Mouse (Mus musculus) ES-Bruce4 (cell line): ENCODE data around the gene Eaf2. TPM values are rescaled to one million over a fixed set of nuclear protein-coding genes. Genes with fewer than 3 reads are reported as not detected.

ENCODE experiments used
- H3K27ac ChIP-seq: 2 replicates; pipeline ENCODE4 v1.5.1; 2012; ENCODE audit warnings: low read length, inconsistent platforms; ENCODE audit not compliant: insufficient read depth
- H3K27me3 ChIP-seq: 2 replicates; pipeline ENCODE4 v1.6.1; 2012; ENCODE audit warnings: mild to moderate bottlenecking, low read length, inconsistent platforms; ENCODE audit not compliant: control insufficient read depth, poor library complexity, insufficient read depth, severe bottlenecking
- H3K36me3 ChIP-seq: 2 replicates; pipeline ENCODE4 v1.6.1; 2012; ENCODE audit warnings: inconsistent platforms, mild to moderate bottlenecking, low read length, moderate library complexity; ENCODE audit not compliant: control insufficient read depth, poor library complexity, insufficient read depth, severe bottlenecking
- H3K4me1 ChIP-seq: one replicate; pipeline ENCODE4 v1.8.1; 2011; ENCODE audit warnings: low read length; ENCODE audit not compliant: control insufficient read depth, insufficient read depth
- H3K4me3 ChIP-seq: 2 replicates; pipeline ENCODE4 v1.5.1; 2011; ENCODE audit warnings: low read depth, mild to moderate bottlenecking, low read length
- H3K9ac ChIP-seq: 2 replicates; pipeline ENCODE4 v1.6.1; 2012; ENCODE audit warnings: low read depth, mild to moderate bottlenecking, inconsistent platforms; ENCODE audit not compliant: poor library complexity, severe bottlenecking
- H3K9me3 ChIP-seq: replicated peaks from 2 replicates; pipeline ENCODE4 v1.6.1; 2012; ENCODE audit warnings: mild to moderate bottlenecking, low read length, inconsistent platforms; ENCODE audit not compliant: control insufficient read depth, poor library complexity, insufficient read depth, severe bottlenecking
- CTCF ChIP-seq: IDR thresholded peaks from one replicate; pipeline ENCODE4 v1.8.1; 2011; ENCODE audit warnings: low read depth, low read length
- EP300 ChIP-seq: IDR thresholded peaks from 2 replicates; pipeline ENCODE4 v1.6.1; 2011; ENCODE audit warnings: low read depth, low read length; ENCODE audit not compliant: insufficient read depth
- POLR2A ChIP-seq: IDR thresholded peaks from one replicate; pipeline ENCODE4 v1.8.1; 2011; ENCODE audit warnings: low read length; ENCODE audit not compliant: insufficient read depth
- polyA plus RNA-seq: library from polyadenylated mRNA; stranded (reverse); fragments of >200 nt; gene quantifications from 2 replicates; pipeline ENCODE4 v1.2.4, GENCODE M21; 2011; ENCODE audit warnings: low read depth; ENCODE audit not compliant: missing spikeins, insufficient read depth, insufficient read length

Eaf2 gene
- polyA plus RNA-seq, 1 experiment: 2.4 TPM

DNA sequence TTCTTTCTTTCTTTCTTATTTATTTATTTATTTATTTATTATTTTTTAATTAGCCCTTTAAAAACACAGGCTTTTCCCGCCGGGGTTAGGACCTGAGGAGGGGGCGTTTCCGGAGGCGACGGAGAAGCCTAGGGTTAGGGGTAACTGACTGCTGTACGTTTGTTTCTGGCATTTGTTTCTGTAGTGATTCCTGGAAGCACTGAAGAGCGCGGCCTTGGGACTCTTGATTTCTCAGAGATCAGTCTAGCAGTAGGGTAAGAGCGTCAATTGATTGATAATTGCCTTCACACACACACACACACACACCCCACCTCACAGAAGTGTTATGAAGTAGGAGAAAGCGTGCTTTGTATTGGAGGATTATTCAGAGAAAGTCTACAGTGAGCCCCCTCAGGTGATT, 46.0 kb downstream of the Eaf2 start:
- Histone ChIP-seq H3K27me3 (no peaks in the 10 kb centered on the region; the same call in 1 of the 2 replicates), H3K27ac (no peak overlapping the region), H3K4me1 (no peaks in the 10 kb centered on the region), H3K4me3 (peak overlapping the region; percentile 100), H3K9ac (peak overlapping the region; percentile 96), H3K9me3 (no peaks in the 10 kb centered on the region), H3K36me3 (no peaks in the 10 kb centered on the region)
- TF ChIP-seq POLR2A (no peak), EP300 (no peak), CTCF (no peak)

DNA sequence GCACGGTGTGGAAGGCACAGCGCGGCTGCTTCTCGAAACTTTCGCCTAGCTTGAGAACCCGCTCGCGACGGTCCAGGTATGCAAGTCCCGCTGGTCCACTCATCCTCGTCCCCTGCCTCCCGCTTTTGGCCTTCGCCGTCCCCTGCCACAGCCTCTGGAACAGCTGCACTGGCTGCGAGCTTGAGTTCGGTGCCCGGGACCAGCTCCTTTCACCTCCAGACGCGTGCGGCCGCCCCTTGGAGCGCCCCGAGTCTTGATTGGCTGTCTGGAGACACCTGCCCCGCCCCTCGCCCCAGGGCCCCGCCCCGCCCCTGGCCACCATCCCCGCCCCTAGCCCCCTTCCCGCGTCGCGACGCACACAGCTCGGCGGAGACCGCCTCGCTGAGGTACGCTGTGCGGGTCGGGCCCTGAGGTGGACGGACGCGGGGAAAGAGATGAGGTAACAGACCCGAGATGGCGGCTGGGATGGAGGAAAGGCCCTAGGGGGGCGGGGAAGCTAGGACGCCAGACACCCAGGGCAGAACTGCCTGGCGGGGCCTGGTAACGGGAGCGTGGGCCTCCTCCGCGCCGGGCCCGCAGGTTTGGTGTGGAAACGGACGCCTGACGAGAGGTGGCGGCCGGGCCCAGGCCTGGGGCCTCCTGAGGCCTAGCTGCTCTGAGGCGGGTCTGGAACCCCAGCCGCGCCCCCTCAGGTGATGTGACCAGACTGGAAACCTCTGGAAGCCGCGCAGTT, 46.6 kb downstream of the Eaf2 start, which contains the start of gene Iqcb1:
Gene Iqcb1, plus strand, starts transcription at position 332 of the 733 bp plus-strand sequence.
- peak within 1 kb of the TSS; percentile 100 for H3K4me3 ChIP-seq
- H3K9me3 ChIP-seq: no peaks in the 10 kb centered on the region
- H3K27ac ChIP-seq: no peak within 1 kb of the TSS
- no peaks in the 10 kb centered on the region for H3K4me1 ChIP-seq
- H3K36me3 ChIP-seq: no peaks in the 10 kb centered on the region
- TF ChIP-seq EP300: no peak
- TF ChIP-seq POLR2A: peak; percentile 34
- peak within 1 kb of the TSS; percentile 96 for H3K9ac ChIP-seq
- H3K27me3 ChIP-seq: no peaks in the 10 kb centered on the region; the same call in 1 of the 2 replicates

DNA sequence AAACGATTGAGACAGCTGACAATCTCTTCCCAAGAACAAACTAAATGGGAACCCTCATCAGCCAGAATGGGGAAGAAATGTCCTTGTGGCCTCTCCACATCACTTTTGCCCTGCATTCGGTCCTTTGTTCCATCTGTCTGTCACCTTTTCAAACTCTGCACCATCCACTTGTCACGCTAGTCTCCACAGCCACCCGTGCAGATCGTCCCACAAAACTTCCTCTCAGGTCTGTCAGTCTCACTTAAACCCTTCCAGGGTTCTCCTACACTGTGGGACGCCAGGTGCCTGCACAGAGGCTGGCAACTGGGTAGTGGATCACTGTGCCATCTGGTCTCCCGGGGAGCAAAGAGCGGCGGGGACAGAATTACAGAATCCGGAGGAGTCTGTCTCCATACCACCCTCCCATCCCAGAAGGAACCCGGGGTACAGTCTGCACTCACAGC, 47.2 kb downstream of the Eaf2 start:
- Histone ChIP-seq H3K4me1 (no peaks in the 10 kb centered on the region), H3K9me3 (no peaks in the 10 kb centered on the region), H3K36me3 (no peaks in the 10 kb centered on the region), H3K9ac (peak overlapping the region; percentile 96), H3K27me3 (no peaks in the 10 kb centered on the region; the same call in 1 of the 2 replicates), H3K27ac (no peak overlapping the region), H3K4me3 (peak overlapping the region; percentile 90)
- TF ChIP-seq POLR2A (no peak), EP300 (no peak), CTCF (no peak)

DNA sequence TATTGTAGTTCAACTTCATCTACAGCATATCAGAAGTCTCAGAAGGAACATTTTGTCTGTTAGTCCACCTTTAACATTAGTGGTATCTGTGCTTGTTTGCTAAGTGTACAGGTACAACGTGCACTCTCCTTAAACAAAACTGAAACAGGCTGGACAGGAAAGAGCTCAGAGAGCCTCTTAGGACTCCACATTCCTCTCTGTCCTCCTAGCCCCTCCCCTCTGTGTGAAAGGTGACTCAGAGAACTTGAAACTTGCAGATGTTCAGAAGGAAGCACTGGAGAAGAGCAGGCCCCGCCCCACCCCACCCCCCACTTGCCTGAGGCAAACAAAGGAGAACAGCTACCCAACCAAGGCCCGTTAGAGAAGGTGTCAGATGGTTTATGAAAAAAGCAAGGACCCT, 53.3 kb downstream of the Eaf2 start:
- H3K4me3 ChIP-seq: no peak overlapping the region
- no peaks in the 10 kb centered on the region for H3K9me3 ChIP-seq
- no peak overlapping the region for H3K27ac ChIP-seq
- H3K4me1 ChIP-seq: peaks cover 1% of the 10 kb centered on the region
- H3K27me3 ChIP-seq: no peaks in the 10 kb centered on the region
- H3K36me3 ChIP-seq: no peaks in the 10 kb centered on the region
- H3K9ac ChIP-seq: no peak overlapping the region
- 0 out of 2 replicates have a peak, but pooled peaks have one; percentile 24 for TF ChIP-seq EP300
- no peak for TF ChIP-seq POLR2A

DNA sequence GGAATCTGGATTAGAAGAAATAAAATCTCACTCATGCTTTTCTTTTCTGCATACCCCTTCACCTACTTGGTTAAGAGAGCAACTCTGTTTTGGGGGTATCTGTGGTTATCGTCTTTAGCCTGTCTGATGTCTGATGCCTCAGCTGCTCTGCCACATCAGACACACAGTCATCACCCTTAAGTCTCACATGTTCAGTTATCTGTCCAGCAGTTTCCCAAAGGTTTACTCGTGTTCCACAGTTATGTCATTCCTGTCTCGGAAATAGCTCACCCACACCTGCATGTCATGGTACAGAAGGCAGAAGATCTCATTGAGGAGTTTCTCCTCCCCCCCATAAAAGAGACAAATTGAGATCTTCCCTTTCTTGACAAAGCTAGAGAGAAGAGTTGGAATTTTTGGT, 54.1 kb downstream of the Eaf2 start:
- Histone ChIP-seq H3K9ac (no peak overlapping the region), H3K4me3 (no peak overlapping the region), H3K4me1 (peaks cover 2% of the 10 kb centered on the region), H3K36me3 (no peaks in the 10 kb centered on the region), H3K9me3 (no peaks in the 10 kb centered on the region), H3K27ac (no peak overlapping the region), H3K27me3 (no peaks in the 10 kb centered on the region)
- TF ChIP-seq EP300: no peak
- no peak for TF ChIP-seq CTCF
- TF ChIP-seq POLR2A: no peak

DNA sequence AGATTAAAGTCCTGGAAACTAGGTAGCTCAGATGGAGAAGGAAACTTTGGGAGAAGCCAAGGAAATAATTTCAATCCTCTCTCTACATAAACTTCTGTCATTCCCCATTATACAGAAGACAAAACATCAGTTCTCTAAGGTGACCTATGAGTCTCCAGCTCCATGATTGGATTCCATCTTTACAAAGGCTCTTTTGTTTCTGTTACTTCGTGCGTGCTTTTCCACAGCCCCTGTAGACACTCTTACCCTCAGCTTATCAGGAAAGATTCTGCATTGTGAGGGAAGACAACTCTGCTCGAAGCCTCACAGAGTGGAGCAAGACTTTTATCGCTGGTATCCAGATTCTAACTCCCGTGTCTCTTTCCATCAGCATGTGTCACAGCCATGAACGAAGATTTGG, 54.8 kb downstream of the Eaf2 start:
- TF ChIP-seq CTCF (no peak), POLR2A (no peak), EP300 (no peak)
- Histone ChIP-seq H3K27me3 (no peaks in the 10 kb centered on the region), H3K27ac (no peak overlapping the region), H3K36me3 (no peaks in the 10 kb centered on the region), H3K4me1 (peaks cover 4% of the 10 kb centered on the region), H3K9ac (no peak overlapping the region), H3K9me3 (no peaks in the 10 kb centered on the region), H3K4me3 (no peak overlapping the region)
